ENCODE assay signal across 27 mouse cellular contexts in genomic region chr4:32245586-32245985, GRCm38 (mm10).
"Had no signal": no experiment of that assay in that cellular context is flagged by ENCODE, and none has a peak within 500 bp of the region (broad histone marks: within the 10 kb centered on the region; RNA-seq: fewer than 3 reads in every experiment).

No protein-coding gene starts in this region.

- DNase-seq: gastrocnemius, postnatal 14 days; gastrocnemius, postnatal 36 days; heart, adult 11 months; heart, adult 2 months; heart, postnatal 14 days; heart, postnatal 36 days; kidney, adult 11 months; kidney, adult 2 months; kidney, adult 9 months; kidney, postnatal 14 days; kidney, postnatal 36 days; layer of hippocampus, adult 9-11 months; layer of hippocampus, postnatal 36 days; left cerebral cortex, postnatal 4 days; liver, embryonic 13.5 days had no signal

- H3K9me3 ChIP-seq: heart, embryonic 13.5 days; heart, embryonic 15.5 days; hindbrain, embryonic 13.5 days; hindbrain, embryonic 15.5 days; kidney, embryonic 15.5 days; limb, embryonic 13.5 days; limb, embryonic 15.5 days; liver, embryonic 13.5 days; liver, embryonic 15.5 days had no signal

- H3K9ac ChIP-seq: heart, embryonic 13.5 days; heart, embryonic 15.5 days; hindbrain, embryonic 13.5 days; hindbrain, embryonic 15.5 days; kidney, embryonic 15.5 days; limb, embryonic 13.5 days; limb, embryonic 15.5 days; liver, embryonic 13.5 days; liver, embryonic 15.5 days had no signal

- H3K36me3 ChIP-seq: heart, embryonic 13.5 days; heart, embryonic 15.5 days; hindbrain, embryonic 15.5 days; kidney, embryonic 15.5 days; limb, embryonic 13.5 days; limb, embryonic 15.5 days; liver, embryonic 13.5 days; liver, embryonic 15.5 days had no signal

- H3K27me3 ChIP-seq: heart, embryonic 13.5 days; heart, embryonic 15.5 days; hindbrain, embryonic 13.5 days; hindbrain, embryonic 15.5 days; limb, embryonic 13.5 days; limb, embryonic 15.5 days had no signal

- H3K4me2 ChIP-seq: heart, embryonic 11.5 days; heart, embryonic 15.5 days; hindbrain, embryonic 13.5 days; hindbrain, embryonic 15.5 days; kidney, embryonic 15.5 days; limb, embryonic 13.5 days; limb, embryonic 15.5 days; liver, embryonic 13.5 days; liver, embryonic 15.5 days had no signal

- H3K4me3 ChIP-seq: heart, adult 2 months; heart, embryonic 13.5 days; heart, embryonic 15.5 days; hindbrain, embryonic 13.5 days; hindbrain, embryonic 15.5 days; kidney, embryonic 15.5 days; limb, embryonic 13.5 days; limb, embryonic 15.5 days; liver, embryonic 13.5 days; liver, embryonic 15.5 days had no signal

- ATAC-seq: hindbrain, postnatal 0 days; intestine, embryonic 16.5 days had no signal

- H3K27ac ChIP-seq: heart, adult 2 months; hindbrain, embryonic 15.5 days; hindbrain, postnatal 0 days; kidney, embryonic 15.5 days; kidney, postnatal 0 days; limb, embryonic 13.5 days; limb, embryonic 15.5 days had no signal
